Mouse (Mus musculus) liver, postnatal 0 days (tissue): ENCODE results near the gene Ccdc175. TPM values are rescaled to one million over a fixed set of nuclear protein-coding genes. Genes with fewer than 3 reads are reported as not detected.

ENCODE experiments used
- ATAC-seq: fragments of 200-750 bp; cut with Nextera tagmentation; 2 replicates; pipeline ENCODE4 v1.8.0; 2017; ENCODE audit warnings: mild to moderate bottlenecking, moderate library complexity
- DNase-seq: peaks from one replicate; pipeline ENCODE4 v3.0.0-alpha.2; 2016
- H3K27ac ChIP-seq: fragments of 300-500 bp; sonication (generic); 2 replicates; pipeline ENCODE4 v1.5.1; 2014; ENCODE audit warnings: antibody characterized with exemption, moderate library complexity, mild to moderate bottlenecking, low read depth
- H3K27me3 ChIP-seq: fragments of 300-500 bp; sonication (generic); 2 replicates; pipeline ENCODE4 v1.6.1; 2014; ENCODE audit warnings: low read length, control low read depth, mixed read lengths; ENCODE audit not compliant: insufficient read depth
- H3K36me3 ChIP-seq: fragments of 300-500 bp; sonication (generic); replicated peaks from 2 replicates; pipeline ENCODE4 v1.6.1; 2014; ENCODE audit warnings: mild to moderate bottlenecking, control low read depth, low read length, moderate library complexity, mixed read lengths; ENCODE audit not compliant: insufficient read depth
- H3K4me1 ChIP-seq: fragments of 300-500 bp; sonication (generic); 2 replicates; pipeline ENCODE4 v1.6.1; 2014; ENCODE audit warnings: antibody characterized with exemption, mild to moderate bottlenecking, control low read depth; ENCODE audit not compliant: insufficient read depth
- H3K4me2 ChIP-seq: fragments of 300-500 bp; sonication (generic); 2 replicates; pipeline ENCODE4 v1.6.1; 2014; ENCODE audit warnings: low read depth, mild to moderate bottlenecking, low read length, moderate library complexity, mixed read lengths
- H3K4me3 ChIP-seq: fragments of 300-500 bp; sonication (generic); 2 replicates; pipeline ENCODE4 v1.5.1; 2014; ENCODE audit warnings: low read depth, low read length
- H3K9ac ChIP-seq: fragments of 300-500 bp; sonication (generic); replicated peaks from 2 replicates; pipeline ENCODE4 v1.6.1; 2014; ENCODE audit warnings: mild to moderate bottlenecking, moderate library complexity
- H3K9me3 ChIP-seq: fragments of 300-500 bp; sonication (generic); 2 replicates; pipeline ENCODE4 v1.6.1; 2016; ENCODE audit warnings: mild to moderate bottlenecking, control low read depth, low read length, mixed read lengths
- CTCF ChIP-seq: sonication (generic); IDR thresholded peaks from 2 replicates; pipeline ENCODE4 v1.5.1; 2016; ENCODE audit warnings: antibody characterized with exemption, low read depth
- EP300 ChIP-seq: IDR thresholded peaks from 2 replicates; pipeline ENCODE4 v1.6.1; 2016; ENCODE audit warnings: antibody characterized with exemption, low read depth, mild to moderate bottlenecking
- WGBS: fragments of 180-500 bp; shearing (Covaris S2); extraction: QIAGEN DNeasy Blood & Tissue Kit; methylation state at CpG from one replicate; pipeline ENCODE4 v1.1.7; 2014; ENCODE audit not compliant: insufficient replicate concordance; 5-methylcytosine and 5-hydroxymethylcytosine counted together
- polyA plus RNA-seq: library from polyadenylated mRNA; unstranded; fragments of >200 nt; fragmentation: Nextera tagmentation; extraction: Ambion mirVana; gene quantifications from 2 replicates; pipeline ENCODE4 v1.2.1, GENCODE M21; 2015

Gene Ccdc175
- polyA plus RNA-seq, result not detected in 2 replicates

DNA sequence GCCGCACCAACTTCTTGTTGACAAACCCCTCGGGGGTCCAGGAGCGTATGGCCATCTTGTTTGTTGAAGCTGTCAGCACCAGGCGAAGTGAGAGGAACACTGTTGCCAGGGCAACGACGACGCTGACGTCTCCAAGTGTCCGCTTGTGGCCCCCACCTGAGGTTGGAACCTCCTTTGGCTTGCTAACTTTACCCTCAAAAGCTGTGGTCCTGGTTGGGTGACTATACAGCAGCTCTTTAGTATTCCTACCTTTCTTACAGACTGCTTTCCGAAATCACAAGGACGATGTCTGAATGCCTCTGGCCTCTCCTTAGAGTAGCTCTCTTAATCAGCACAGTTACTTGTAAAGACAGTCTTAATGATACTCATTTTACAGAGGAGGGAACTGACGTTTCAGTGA is at the start of gene Ccdc175:
Gene Ccdc175 (minus strand): TSS at position 101 of the 400 bp plus-strand sequence.
- Histone ChIP-seq H3K4me3 (no peak within 1 kb of the TSS), H3K27ac (no peak within 1 kb of the TSS), H3K27me3 (no peaks in the 10 kb centered on the region), H3K4me1 (no peaks in the 10 kb centered on the region), H3K4me2 (no peak within 1 kb of the TSS), H3K36me3 (no peaks in the 10 kb centered on the region), H3K9me3 (no peaks in the 10 kb centered on the region), H3K9ac (no peak within 1 kb of the TSS)
- ATAC-seq (no peak), DNase-seq (no peak)
- 58% methylated on average over 12 of the region's 12 CpGs for WGBS
- TF ChIP-seq EP300 (no peak), CTCF (no peak)

DNA sequence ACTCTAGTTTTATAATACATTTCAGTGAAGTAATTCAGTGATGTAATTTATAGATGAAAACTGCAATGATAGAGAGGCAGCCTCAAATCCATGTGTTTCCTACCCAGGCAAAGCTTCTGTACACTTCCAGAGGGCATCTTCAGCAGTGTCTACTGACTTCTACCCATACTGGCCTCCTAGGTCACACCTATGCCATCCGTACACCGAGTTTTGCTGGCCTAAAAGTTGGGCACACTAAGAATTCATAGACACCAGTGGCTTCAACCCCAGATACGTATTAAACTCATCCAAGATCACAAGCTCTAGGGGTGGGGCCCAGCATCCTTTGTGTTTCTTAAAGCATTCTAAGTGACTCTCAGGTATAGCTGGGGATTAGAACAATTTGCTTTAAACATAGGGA is 49.3 kb upstream of the Ccdc175 start:
- WGBS, result 75% methylated on average over 3 of the region's 3 CpGs
- Histone ChIP-seq H3K4me1 (0 out of 2 replicates have a peak, but pooled peaks cover 2% of the 10 kb centered on the region), H3K36me3 (no peaks in the 10 kb centered on the region), H3K9ac (no peak overlapping the region), H3K27ac (no peak overlapping the region), H3K4me2 (no peak overlapping the region), H3K9me3 (no peaks in the 10 kb centered on the region), H3K4me3 (no peak overlapping the region), H3K27me3 (peaks cover 30% of the 10 kb centered on the region)
- ATAC-seq (no peak), DNase-seq (no peak)
- TF ChIP-seq EP300 (no peak), CTCF (no peak)

DNA sequence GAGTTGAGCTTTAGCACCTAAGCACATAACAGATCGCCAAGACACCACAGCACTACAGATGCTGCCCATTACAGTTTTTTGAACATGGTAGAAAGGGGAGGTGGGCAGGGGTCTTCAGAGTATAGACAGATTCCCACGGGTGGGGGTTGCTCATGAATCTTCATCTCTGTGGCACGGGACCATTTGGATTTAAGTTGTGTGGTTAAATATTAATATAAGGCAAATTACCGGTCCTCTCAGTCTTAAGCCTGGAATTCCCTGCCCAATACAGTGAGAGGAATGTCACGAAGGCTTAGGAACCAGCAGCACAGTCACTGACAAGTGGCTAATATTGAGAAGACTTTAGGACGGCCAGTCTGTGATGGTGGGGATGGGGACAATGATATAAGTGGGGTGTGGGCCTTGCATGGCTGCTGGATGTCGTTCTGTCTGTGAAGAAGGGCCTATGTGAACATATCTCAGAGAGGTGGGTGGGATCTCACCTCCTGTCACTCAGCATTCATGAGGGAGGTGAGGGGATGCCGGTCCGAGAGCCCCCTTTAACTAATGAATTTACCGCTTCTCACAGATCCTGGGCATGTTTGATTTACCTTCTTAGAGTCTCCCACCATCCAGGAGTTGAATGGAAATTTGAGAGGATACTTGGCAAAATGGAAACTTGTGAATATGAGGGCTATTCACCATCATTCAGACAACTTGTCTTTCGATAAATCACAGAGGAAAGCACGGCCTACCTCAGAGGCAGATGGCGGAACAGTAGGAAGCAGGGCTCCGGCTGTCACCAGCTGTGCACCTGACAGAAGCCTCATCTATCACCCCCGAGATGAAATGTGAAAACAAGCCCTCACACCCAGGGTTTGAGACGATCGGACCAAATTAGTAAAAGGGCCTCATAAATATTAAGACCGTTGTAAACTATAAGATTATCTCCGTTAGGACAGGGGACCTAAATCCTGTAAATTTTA is 48.3 kb upstream of the Ccdc175 start:
- ATAC-seq (no peak), DNase-seq (no peak)
- no peak overlapping the region for H3K9ac ChIP-seq
- 0 out of 2 replicates have a peak, but pooled peaks cover 2% of the 10 kb centered on the region for H3K4me1 ChIP-seq
- no peaks in the 10 kb centered on the region for H3K36me3 ChIP-seq
- H3K9me3 ChIP-seq, result no peaks in the 10 kb centered on the region
- peaks cover 29% of the 10 kb centered on the region for H3K27me3 ChIP-seq
- WGBS, result 80% methylated on average over 19 of the region's 19 CpGs
- no peak overlapping the region for H3K4me3 ChIP-seq
- TF ChIP-seq EP300 (no peak), CTCF (no peak)
- H3K4me2 ChIP-seq, result no peak overlapping the region
- no peak overlapping the region for H3K27ac ChIP-seq

DNA sequence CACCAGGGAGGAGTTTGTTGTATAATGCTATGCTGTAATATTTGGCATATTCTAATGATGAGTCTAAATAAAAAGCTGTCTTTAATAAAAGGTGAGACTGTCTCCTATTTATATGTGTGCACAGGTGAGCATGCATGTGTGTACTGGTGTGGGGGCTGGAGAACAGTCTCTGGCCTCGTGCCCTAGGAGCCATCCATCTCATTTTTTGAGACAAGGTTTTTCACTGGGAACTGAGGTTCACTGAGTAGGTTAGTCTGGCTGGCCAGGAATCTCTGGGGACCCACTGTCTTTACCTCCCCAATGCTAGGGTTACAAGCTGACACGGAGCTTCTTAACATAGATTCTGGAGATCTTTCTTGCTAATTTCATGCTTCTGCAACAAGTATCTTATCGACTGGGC is 47.3 kb upstream of the Ccdc175 start:
- H3K4me2 ChIP-seq, result no peak overlapping the region
- no peaks in the 10 kb centered on the region for H3K9me3 ChIP-seq
- no peak for DNase-seq
- H3K27me3 ChIP-seq, result peaks cover 20% of the 10 kb centered on the region
- H3K36me3 ChIP-seq, result no peaks in the 10 kb centered on the region
- no peak for ATAC-seq
- H3K27ac ChIP-seq, result no peak overlapping the region
- H3K4me3 ChIP-seq, result no peak overlapping the region
- WGBS, result 63% methylated on average over 3 of the region's 3 CpGs
- TF ChIP-seq EP300 (no peak), CTCF (no peak)
- 0 out of 2 replicates have a peak, but pooled peaks cover 2% of the 10 kb centered on the region for H3K4me1 ChIP-seq
- no peak overlapping the region for H3K9ac ChIP-seq

DNA sequence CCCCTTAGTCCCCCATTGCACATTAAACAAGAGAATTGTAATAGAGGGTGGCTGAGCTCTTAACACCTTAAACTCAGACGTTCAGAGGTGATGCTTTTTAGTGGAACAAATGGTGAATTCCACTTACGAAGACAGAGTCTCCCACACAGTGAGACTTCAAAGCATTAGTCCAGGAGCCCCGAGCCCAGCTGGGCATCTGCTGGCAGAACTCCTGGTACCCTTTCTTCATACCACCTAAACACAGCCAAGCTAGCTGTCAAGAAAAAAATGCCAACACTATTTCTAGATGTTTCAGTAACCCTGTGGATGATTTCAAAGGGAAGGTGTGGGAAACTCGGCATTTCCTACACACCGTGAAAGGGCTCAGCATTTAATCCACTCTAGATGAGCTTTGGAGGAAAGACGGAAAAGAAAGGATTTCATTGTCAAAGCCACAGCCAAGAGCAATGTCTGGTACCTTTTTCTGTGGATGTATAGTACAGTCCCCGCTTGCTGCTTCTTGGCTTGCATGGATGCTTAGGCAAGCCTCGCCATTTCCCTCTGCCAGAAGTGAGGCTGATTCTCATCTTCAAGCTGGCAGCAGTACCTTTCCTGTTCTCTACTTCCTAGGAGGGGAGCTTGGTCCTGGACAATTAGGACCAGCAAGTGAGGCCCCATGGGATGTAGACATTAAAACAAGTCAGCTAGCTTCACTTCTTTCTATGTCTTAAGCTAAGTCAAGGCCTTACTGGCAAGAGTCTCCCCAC is 44.8 kb upstream of the Ccdc175 start:
- 69% methylated on average over 8 of the region's 8 CpGs for WGBS
- ATAC-seq, result no peak
- Histone ChIP-seq H3K9ac (no peak overlapping the region), H3K4me1 (no peaks in the 10 kb centered on the region), H3K27me3 (no peaks in the 10 kb centered on the region), H3K27ac (no peak overlapping the region), H3K4me2 (no peak overlapping the region), H3K36me3 (no peaks in the 10 kb centered on the region), H3K9me3 (no peaks in the 10 kb centered on the region), H3K4me3 (no peak overlapping the region)
- TF ChIP-seq CTCF (no peak), EP300 (no peak)
- DNase-seq, result no peak

DNA sequence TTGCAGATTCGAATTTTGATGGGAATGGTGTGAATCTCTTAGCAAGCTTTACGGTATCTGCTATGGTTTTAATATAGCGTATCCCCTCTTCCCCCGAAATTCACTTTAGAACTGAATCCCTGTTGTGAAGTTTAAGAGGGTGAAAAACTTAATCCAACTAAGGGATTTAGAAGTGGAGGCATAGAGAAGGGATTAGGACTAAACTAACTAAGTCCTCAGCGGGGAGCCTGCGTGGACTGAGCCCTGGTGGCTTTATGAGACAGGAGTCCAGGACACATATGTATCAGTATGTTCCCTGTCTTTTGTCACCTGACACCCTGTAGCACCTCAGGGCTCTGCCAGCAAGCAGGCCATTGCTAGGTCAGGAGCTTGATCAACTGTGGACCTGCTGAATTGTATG is 42.9 kb upstream of the Ccdc175 start:
- DNase-seq (no peak), ATAC-seq (no peak)
- TF ChIP-seq CTCF, result no peak
- TF ChIP-seq EP300, result no peak
- H3K27me3 ChIP-seq, result no peaks in the 10 kb centered on the region
- no peaks in the 10 kb centered on the region for H3K4me1 ChIP-seq
- no peaks in the 10 kb centered on the region for H3K9me3 ChIP-seq
- no peak overlapping the region for H3K9ac ChIP-seq
- no peaks in the 10 kb centered on the region for H3K36me3 ChIP-seq
- H3K4me2 ChIP-seq, result no peak overlapping the region
- H3K4me3 ChIP-seq, result no peak overlapping the region
- no peak overlapping the region for H3K27ac ChIP-seq
- 80% methylated on average over 6 of the region's 6 CpGs for WGBS
